Mouse (Mus musculus) G1E (cell line): Measurements from ENCODE around the gene Afdn. TPM values are rescaled to one million over a fixed set of nuclear protein-coding genes. Genes with fewer than 3 reads are reported as not detected.

Source experiments
- ATAC-seq: 2 replicates; pipeline ENCODE4 v1.8.0; 2016; ENCODE audit warnings: mild to moderate bottlenecking; ENCODE audit not compliant: insufficient number of reproducible peaks, poor library complexity, low FRiP score, severe bottlenecking; ENCODE audit errors: extremely low read depth
- DNase-seq: peaks from one replicate; pipeline ENCODE4 v3.0.0; 2012; ENCODE audit warnings: low spot score
- H3K27me3 ChIP-seq: 2 replicates; pipeline ENCODE4 v1.6.1; 2012; ENCODE audit warnings: mild to moderate bottlenecking, low read length, inconsistent platforms; ENCODE audit not compliant: insufficient read depth
- H3K36me3 ChIP-seq: replicated peaks from 2 replicates; pipeline ENCODE3; 2012; ENCODE audit warnings: mild to moderate bottlenecking, inconsistent platforms
- H3K4me1 ChIP-seq: 2 replicates; pipeline ENCODE4 v1.6.1; 2012; ENCODE audit warnings: low read depth, low read length, inconsistent platforms, mixed read lengths; ENCODE audit not compliant: insufficient read depth
- H3K4me3 ChIP-seq: 2 replicates; pipeline ENCODE4 v1.5.1; 2012; ENCODE audit warnings: low read depth, mild to moderate bottlenecking, inconsistent platforms, low read length, moderate library complexity, mixed read lengths
- H3K9me3 ChIP-seq: replicated peaks from 2 replicates; pipeline ENCODE4 v1.6.1; 2012; ENCODE audit warnings: inconsistent platforms
- CTCF ChIP-seq: IDR thresholded peaks from 2 replicates; pipeline ENCODE4 v1.5.1; 2012; ENCODE audit warnings: low read depth, low read length, inconsistent platforms, mixed read lengths
- GATA1 ChIP-seq: IDR thresholded peaks from 2 replicates; pipeline ENCODE4 v1.6.1; 2012; ENCODE audit warnings: borderline replicate concordance, low read length, inconsistent platforms, mixed read lengths
- GATA2 ChIP-seq: IDR thresholded peaks from 2 replicates; pipeline ENCODE4 v1.6.1; 2012; ENCODE audit warnings: low read depth, low read length, inconsistent platforms, borderline replicate concordance
- POLR2AphosphoS5 ChIP-seq: IDR thresholded peaks from 2 replicates; pipeline ENCODE4 v1.6.1; 2012; ENCODE audit warnings: low read depth, low read length, inconsistent platforms; ENCODE audit not compliant: insufficient replicate concordance
- TAL1 ChIP-seq: conservative IDR thresholded peaks from 2 replicates; pipeline ENCODE4 v1.6.1; 2012; ENCODE audit warnings: low read depth, low read length, inconsistent platforms, mixed read lengths
- polyA plus RNA-seq: library from polyadenylated mRNA; stranded (reverse); fragments of >175 nt; gene quantifications from 2 replicates; pipeline ENCODE4 v1.2.3, GENCODE M21; 2012
- total RNA-seq, 2 experiments: library from RNA; stranded (forward) in 1 of 2; stranded (reverse) in 1 of 2; fragments of 200-1000 nt in 1 of 2; fragments of >200 nt in 1 of 2; fragmentation: Nextera tagmentation in 1 of 2; gene quantifications; 2 replicates each; pipeline ENCODE4 v1.2.3; 2014 to 2017

Gene Afdn
- total and polyA plus RNA-seq, 3 experiments, result 0.07 to 0.87 TPM; not detected in 1

DNA sequence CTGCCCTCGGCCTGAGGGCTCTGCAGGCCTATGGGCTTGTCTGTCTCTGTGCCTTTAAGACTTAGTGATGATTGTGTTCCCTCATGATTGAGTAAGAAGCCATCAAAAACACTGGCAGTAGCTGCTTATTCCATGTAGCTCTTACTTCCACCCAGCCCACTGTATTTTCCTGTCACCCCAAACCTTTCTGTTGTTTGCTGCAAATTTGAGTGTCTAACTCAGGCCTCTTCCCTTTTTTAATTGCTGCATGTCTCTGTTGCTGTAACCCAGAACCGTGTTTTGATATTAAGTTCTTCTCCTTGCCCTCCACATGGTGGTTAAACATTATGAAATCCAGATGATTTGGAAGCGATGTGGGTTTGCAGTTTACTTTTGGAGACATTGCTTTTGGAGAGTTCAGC is 106.6 kb downstream of the Afdn start:
- Histone ChIP-seq H3K9me3 (no peaks in the 10 kb centered on the region), H3K4me3 (no peak overlapping the region), H3K27me3 (no peaks in the 10 kb centered on the region), H3K36me3 (no peaks in the 10 kb centered on the region), H3K4me1 (no peaks in the 10 kb centered on the region)
- ATAC-seq (no peak), DNase-seq (no peak)
- TF ChIP-seq CTCF, result no peak
- no peak for TF ChIP-seq GATA2
- no peak for TF ChIP-seq POLR2AphosphoS5
- no peak for TF ChIP-seq GATA1
- no peak for TF ChIP-seq TAL1

DNA sequence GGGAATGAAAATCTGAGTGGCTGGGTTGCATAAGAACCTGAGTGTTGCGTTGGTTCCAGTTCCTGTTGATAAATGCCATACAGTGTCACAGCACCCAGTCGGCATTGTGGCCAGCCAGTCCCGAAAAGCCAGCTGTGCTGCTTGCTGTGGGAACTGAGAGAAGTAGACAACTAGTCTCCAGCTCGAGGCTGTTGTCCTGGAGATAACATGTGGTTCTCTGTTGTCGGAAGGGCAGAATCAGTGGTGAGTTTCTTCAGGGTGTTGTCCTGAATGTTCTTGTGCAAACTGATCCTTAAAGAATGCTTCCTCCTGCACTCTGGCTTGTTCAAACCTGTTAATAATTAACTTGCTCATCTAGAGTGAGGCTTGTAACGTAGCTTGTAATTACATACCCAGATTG is 107.1 kb downstream of the Afdn start:
- H3K4me1 ChIP-seq, result no peaks in the 10 kb centered on the region
- DNase-seq (no peak), ATAC-seq (no peak)
- H3K4me3 ChIP-seq, result no peak overlapping the region
- no peaks in the 10 kb centered on the region for H3K36me3 ChIP-seq
- TF ChIP-seq GATA2 (no peak), TAL1 (no peak), GATA1 (no peak), CTCF (no peak), POLR2AphosphoS5 (no peak)
- no peaks in the 10 kb centered on the region for H3K27me3 ChIP-seq
- H3K9me3 ChIP-seq, result no peaks in the 10 kb centered on the region

DNA sequence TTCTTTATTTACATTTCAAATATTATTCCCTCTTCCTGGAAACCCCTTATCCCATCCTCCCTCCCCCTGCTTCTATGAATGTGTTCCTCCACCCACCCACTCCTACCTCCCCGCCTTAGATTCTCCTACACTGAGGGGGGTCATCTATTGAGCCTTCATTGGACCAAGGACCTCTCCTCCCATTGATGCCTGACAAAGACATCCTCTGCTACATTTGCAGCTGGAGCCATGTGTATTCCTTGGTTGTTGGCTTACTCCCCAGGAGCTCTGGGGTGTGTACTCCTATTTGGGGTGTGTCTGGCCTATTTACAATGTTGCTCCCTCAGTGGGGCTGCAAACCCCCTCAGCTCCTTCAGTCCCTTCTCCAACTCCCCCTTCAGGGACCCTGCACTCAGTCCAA is 109.9 kb downstream of the Afdn start:
- H3K4me1 ChIP-seq, result no peaks in the 10 kb centered on the region
- DNase-seq (no peak), ATAC-seq (no peak)
- H3K4me3 ChIP-seq, result no peak overlapping the region
- H3K36me3 ChIP-seq, result no peaks in the 10 kb centered on the region
- no peaks in the 10 kb centered on the region for H3K27me3 ChIP-seq
- TF ChIP-seq GATA2, result no peak
- TF ChIP-seq GATA1, result no peak
- TF ChIP-seq TAL1, result no peak
- TF ChIP-seq POLR2AphosphoS5, result no peak
- no peak for TF ChIP-seq CTCF
- H3K9me3 ChIP-seq, result no peaks in the 10 kb centered on the region

DNA sequence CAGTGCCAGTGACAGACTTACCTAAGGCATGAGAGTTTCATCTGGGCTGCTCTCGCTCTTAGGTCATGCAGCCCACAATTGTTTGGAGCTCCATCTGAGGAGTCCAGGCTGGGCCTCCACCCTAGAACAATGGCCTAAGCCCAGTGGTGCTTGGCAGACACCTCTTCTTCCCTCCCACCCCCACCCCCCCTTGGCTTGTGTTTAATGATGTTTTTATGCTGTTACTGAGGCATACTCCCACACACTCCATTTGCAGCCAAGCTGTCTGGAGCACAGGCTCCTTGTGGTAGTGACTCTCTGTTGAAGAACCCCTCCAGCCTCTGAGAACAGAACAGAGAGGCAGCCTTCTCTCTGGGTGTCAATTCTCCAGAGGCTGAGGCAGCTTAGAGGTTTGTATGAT is 113.9 kb downstream of the Afdn start:
- DNase-seq, result no peak
- H3K36me3 ChIP-seq, result no peaks in the 10 kb centered on the region

DNA sequence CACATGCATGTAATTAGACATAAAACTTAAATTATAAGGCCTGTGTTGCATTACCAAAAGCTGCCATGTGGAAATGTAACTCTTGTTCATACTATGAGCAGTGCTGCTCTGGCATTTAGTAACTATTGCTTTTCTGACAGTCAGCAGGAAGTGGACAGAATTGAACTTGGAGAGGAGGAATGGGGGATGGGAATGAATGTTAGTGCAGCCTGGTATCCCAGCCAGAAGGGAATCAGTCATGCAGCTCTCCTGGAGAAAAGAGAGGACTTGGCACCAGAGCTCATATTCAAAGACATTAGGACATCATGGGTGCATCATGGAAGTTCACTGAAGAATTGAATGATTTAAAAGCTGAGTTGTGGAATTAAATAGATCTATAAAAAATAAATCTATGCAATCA is 117.1 kb downstream of the Afdn start:
- H3K4me1 ChIP-seq, result no peaks in the 10 kb centered on the region
- ATAC-seq (no peak), DNase-seq (no peak)
- no peaks in the 10 kb centered on the region for H3K36me3 ChIP-seq
- no peaks in the 10 kb centered on the region for H3K27me3 ChIP-seq
- no peak for TF ChIP-seq POLR2AphosphoS5
- TF ChIP-seq CTCF, result no peak
- TF ChIP-seq GATA1, result no peak
- no peak for TF ChIP-seq TAL1
- no peak for TF ChIP-seq GATA2
- no peaks in the 10 kb centered on the region for H3K9me3 ChIP-seq
- H3K4me3 ChIP-seq, result no peak overlapping the region

More for the DNA sequence above, 113.9 kb downstream of the Afdn start:
- no peaks in the 10 kb centered on the region for H3K9me3 ChIP-seq
- TF ChIP-seq GATA2 (no peak), GATA1 (no peak), TAL1 (no peak), POLR2AphosphoS5 (no peak), CTCF (no peak)
- ATAC-seq, result no peak
- no peak overlapping the region for H3K4me3 ChIP-seq
- H3K4me1 ChIP-seq, result no peaks in the 10 kb centered on the region
- H3K27me3 ChIP-seq, result no peaks in the 10 kb centered on the region

DNA sequence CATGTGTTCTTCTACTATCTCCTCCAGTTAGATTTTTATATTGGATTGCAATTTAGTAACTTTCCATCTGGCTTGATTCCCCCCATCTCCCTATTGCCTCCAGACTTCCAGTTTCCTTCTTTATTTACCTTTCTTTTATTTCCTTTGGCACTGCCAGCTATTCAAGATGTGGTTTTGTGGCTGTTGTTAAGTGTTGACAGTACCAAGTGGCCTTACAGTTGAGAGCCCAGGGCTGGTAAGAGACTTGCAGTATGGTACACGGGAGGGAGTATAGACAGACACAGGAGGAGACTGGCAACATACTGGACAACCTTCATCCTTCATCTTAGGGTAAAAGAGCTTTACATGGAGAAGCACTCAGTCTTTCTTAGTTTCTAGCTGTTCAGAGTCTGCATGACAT is 119.4 kb downstream of the Afdn start:
- no peak for ATAC-seq
- no peaks in the 10 kb centered on the region for H3K4me1 ChIP-seq
- H3K4me3 ChIP-seq, result no peak overlapping the region
- no peaks in the 10 kb centered on the region for H3K27me3 ChIP-seq
- no peaks in the 10 kb centered on the region for H3K9me3 ChIP-seq
- TF ChIP-seq CTCF (no peak), POLR2AphosphoS5 (no peak), GATA2 (no peak), TAL1 (no peak), GATA1 (no peak)
- no peak for DNase-seq
- H3K36me3 ChIP-seq, result no peaks in the 10 kb centered on the region

DNA sequence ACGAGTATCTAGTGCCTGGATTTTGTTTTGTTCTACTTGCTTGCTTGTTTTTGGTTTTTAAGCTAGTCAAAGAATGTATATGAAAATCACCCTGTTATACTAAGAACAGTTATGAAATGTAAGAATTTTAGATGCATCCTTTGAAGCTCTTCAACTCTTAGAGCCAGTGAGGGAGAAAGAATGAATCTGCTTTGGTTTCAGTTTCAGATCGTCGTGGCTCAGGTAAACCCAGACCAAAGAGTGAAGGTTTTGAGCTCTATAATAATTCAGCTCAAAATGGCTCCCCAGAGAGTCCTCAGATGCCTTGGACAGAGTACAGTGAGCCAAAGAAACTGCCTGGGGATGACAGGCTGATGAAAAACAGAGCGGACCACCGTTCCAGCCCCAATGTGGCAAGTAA is 123.2 kb downstream of the Afdn start:
- no peaks in the 10 kb centered on the region for H3K4me1 ChIP-seq
- no peak for DNase-seq
- no peaks in the 10 kb centered on the region for H3K36me3 ChIP-seq
- no peaks in the 10 kb centered on the region for H3K9me3 ChIP-seq
- H3K27me3 ChIP-seq, result no peaks in the 10 kb centered on the region
- no peak for TF ChIP-seq TAL1
- TF ChIP-seq CTCF, result no peak
- TF ChIP-seq GATA2, result no peak
- no peak for TF ChIP-seq GATA1
- TF ChIP-seq POLR2AphosphoS5, result no peak
- no peak overlapping the region for H3K4me3 ChIP-seq
- ATAC-seq, result no peak
